Comparison of ENCODE assay signal across 21 mouse cellular contexts in the genomic region with DNA sequence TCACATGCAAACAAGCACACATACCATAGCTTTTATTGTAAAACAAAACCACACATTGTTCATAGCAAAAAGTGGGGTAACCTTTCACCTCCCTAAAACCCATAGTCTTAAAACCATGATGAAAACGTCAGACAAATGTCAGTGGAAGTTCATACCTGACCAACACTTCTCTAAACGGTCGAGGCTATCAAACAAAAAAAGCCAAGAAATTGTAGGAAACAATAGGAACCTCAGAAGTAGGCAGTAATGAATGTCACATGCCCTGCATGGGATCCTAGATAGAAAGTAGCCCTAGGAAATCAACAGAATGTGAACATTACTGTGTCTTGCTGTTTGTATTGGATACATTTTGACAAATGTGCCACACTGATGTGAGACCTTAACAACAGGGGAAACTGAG.
"Had no signal": no experiment of that assay in that cellular context is flagged by ENCODE, and none has a peak within 500 bp of the region (broad histone marks: within the 10 kb centered on the region; RNA-seq: fewer than 3 reads in every experiment).

No protein-coding gene starts in this region.

- ATAC-seq: intestine, embryonic 16.5 days; liver, embryonic 12.5 days had no signal

- H3K4me3 ChIP-seq: heart, embryonic 10.5 days; heart, embryonic 12.5 days; hindbrain, embryonic 13.5 days; hindbrain, embryonic 15.5 days; kidney, embryonic 15.5 days; limb, embryonic 13.5 days; limb, embryonic 15.5 days; liver, embryonic 12.5 days had no signal

- H3K27ac ChIP-seq: heart, embryonic 10.5 days; hindbrain, embryonic 13.5 days; hindbrain, embryonic 15.5 days; kidney, postnatal 0 days; limb, embryonic 13.5 days; limb, embryonic 15.5 days; liver, embryonic 14.5 days had no signal

- H3K4me2 ChIP-seq: heart, embryonic 12.5 days; hindbrain, embryonic 13.5 days; hindbrain, embryonic 15.5 days; kidney, embryonic 15.5 days; limb, embryonic 13.5 days; limb, embryonic 15.5 days; liver, embryonic 12.5 days had no signal

- H3K27me3 ChIP-seq: hindbrain, embryonic 13.5 days; hindbrain, embryonic 15.5 days; kidney, embryonic 15.5 days; limb, embryonic 13.5 days; limb, embryonic 15.5 days; liver, embryonic 12.5 days had no signal

- H3K9ac ChIP-seq: heart, embryonic 12.5 days; hindbrain, embryonic 13.5 days; hindbrain, embryonic 15.5 days; kidney, embryonic 15.5 days; limb, embryonic 13.5 days; limb, embryonic 15.5 days; liver, embryonic 12.5 days; liver, embryonic 14.5 days had no signal

- H3K9me3 ChIP-seq: heart, embryonic 10.5 days; heart, embryonic 12.5 days; hindbrain, embryonic 13.5 days; hindbrain, embryonic 15.5 days; kidney, embryonic 15.5 days; limb, embryonic 15.5 days; liver, embryonic 12.5 days had no signal

- DNase-seq: gastrocnemius, postnatal 10 days; heart, postnatal 10 days; kidney, adult 11 months; kidney, adult 2 months; kidney, adult 9 months; kidney, postnatal 14 days; kidney, postnatal 36 days; layer of hippocampus, adult 9-11 months; layer of hippocampus, postnatal 36 days; left cerebral cortex, postnatal 4 days had no signal

- H3K36me3 ChIP-seq: heart, embryonic 10.5 days; heart, embryonic 12.5 days; hindbrain, embryonic 13.5 days; hindbrain, embryonic 15.5 days; kidney, embryonic 15.5 days; limb, embryonic 13.5 days; limb, embryonic 15.5 days; liver, embryonic 12.5 days had no signal
